Mouse (Mus musculus) liver, adult 2 months (tissue): Measurements from ENCODE around the gene Mettl15. TPM values are rescaled to one million over a fixed set of nuclear protein-coding genes. Genes with fewer than 3 reads are reported as not detected.
A peak's percentile ranks its signal among the peaks of the same experiment; 100 is the strongest.

Experiments used
- DNase-seq: peaks from one replicate; pipeline ENCODE4 v3.0.0-alpha.2; 2011; ENCODE audit warnings: low read depth, low spot score; ENCODE audit errors: extremely low read depth
- H3K27ac ChIP-seq: fragments of 200-500 bp; replicated peaks from 2 replicates; pipeline ENCODE4 v1.5.1; 2012; ENCODE audit warnings: low read depth, mild to moderate bottlenecking, control low read depth, inconsistent platforms, low read length; ENCODE audit not compliant: insufficient read depth
- H3K27me3 ChIP-seq: fragments of 200-500 bp; 2 replicates; pipeline ENCODE4 v1.6.1; 2012; ENCODE audit warnings: mild to moderate bottlenecking, moderate library complexity, low read length, inconsistent platforms; ENCODE audit not compliant: control insufficient read depth, insufficient read depth
- H3K36me3 ChIP-seq: fragments of 200-500 bp; 2 replicates; pipeline ENCODE4 v1.6.1; 2012; ENCODE audit warnings: low read length, inconsistent platforms; ENCODE audit not compliant: control insufficient read depth, insufficient read depth
- H3K4me1 ChIP-seq: fragments of 200-500 bp; 2 replicates; pipeline ENCODE4 v1.6.1; 2011; ENCODE audit warnings: low read length; ENCODE audit not compliant: control insufficient read depth, insufficient read depth
- H3K4me3 ChIP-seq: fragments of 200-500 bp; 2 replicates; pipeline ENCODE4 v1.5.1; 2011; ENCODE audit warnings: low read depth, mild to moderate bottlenecking, control low read depth, low read length, moderate library complexity; ENCODE audit not compliant: insufficient read depth
- H3K79me2 ChIP-seq: fragments of 200-500 bp; 2 replicates; pipeline ENCODE4 v1.6.1; 2012; ENCODE audit warnings: inconsistent platforms, mild to moderate bottlenecking, low read length, moderate library complexity; ENCODE audit not compliant: control insufficient read depth, insufficient read depth
- H3K9ac ChIP-seq: fragments of 200-500 bp; 2 replicates; pipeline ENCODE4 v1.6.1; 2012; ENCODE audit warnings: low read depth, mild to moderate bottlenecking, control low read depth, inconsistent platforms, low read length
- CTCF ChIP-seq: fragments of 200-500 bp; IDR thresholded peaks from 2 replicates; pipeline ENCODE4 v1.5.1; 2011; ENCODE audit warnings: low read depth, low read length, control low read depth
- POLR2A ChIP-seq: fragments of 200-500 bp; IDR thresholded peaks from 2 replicates; pipeline ENCODE4 v1.6.1; 2011; ENCODE audit warnings: low read length, control low read depth; ENCODE audit not compliant: insufficient read depth; ENCODE audit errors: extremely low read depth
- WGBS: fragments of 180-500 bp; shearing (Covaris S2); methylation state at CpG from one replicate; pipeline ENCODE4 v1.1.7; 2018; 5-methylcytosine and 5-hydroxymethylcytosine counted together
- polyA plus RNA-seq: library from polyadenylated mRNA; depleted of rRNA; stranded (reverse); fragments of >200 nt; gene quantifications from 2 replicates; pipeline ENCODE4 v1.2.3, GENCODE M21; 2012
- total RNA-seq: library from RNA; depleted of rRNA; stranded (reverse); fragments of >200 nt; gene quantifications from 2 replicates; pipeline ENCODE4 v1.2.3, GENCODE M21; 2014

Mettl15 gene
- total and polyA plus RNA-seq, 2 experiments: 2.9 to 6.2 TPM

DNA sequence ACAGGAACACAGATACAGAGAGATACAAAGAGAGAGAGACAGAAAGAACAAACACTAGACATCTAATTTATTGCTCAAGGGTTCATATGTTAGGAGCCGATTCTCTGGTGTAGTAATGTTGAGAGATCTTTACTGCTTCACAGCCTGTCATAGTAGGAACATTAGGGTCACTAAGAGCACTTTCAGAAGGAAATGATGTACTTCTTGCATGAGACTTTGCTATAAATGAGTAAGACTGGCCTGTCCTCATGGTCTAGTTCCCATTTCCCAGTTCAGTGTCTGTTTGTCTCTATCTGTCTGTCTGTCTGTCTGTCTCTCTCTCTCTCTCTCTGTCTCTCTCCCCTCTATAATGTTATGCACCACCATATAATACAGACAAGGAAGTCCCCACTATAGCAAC, 7.5 kb downstream of the Mettl15 start:
- H3K9ac ChIP-seq: no peak overlapping the region
- WGBS: 95% methylated on average over 1 of the region's 1 CpGs
- TF ChIP-seq POLR2A: no peak
- no peak for TF ChIP-seq CTCF

DNA sequence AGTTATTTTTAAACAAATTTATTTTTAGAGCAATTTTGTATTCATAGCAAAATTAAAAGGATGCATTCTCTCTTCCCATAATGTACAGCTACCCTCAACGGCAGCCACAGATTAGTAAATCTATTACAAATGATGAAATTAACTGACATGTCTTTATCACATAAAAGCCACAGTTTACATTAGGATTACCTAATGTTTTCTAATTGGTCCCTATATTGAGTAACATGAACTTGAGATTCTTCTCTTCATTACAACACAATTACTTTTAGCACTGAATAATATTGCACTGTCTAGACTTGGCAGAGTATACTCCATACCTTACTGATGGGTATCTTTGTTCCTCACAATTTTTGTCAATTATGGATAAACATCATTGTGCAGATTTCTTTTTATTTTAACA, 17.8 kb downstream of the Mettl15 start:
- no peaks in the 10 kb centered on the region for H3K27me3 ChIP-seq
- peak; percentile 8 for DNase-seq
- no peak overlapping the region for H3K27ac ChIP-seq
- H3K4me3 ChIP-seq: no peak overlapping the region
- WGBS: 32% methylated on average over 1 of the region's 1 CpGs
- no peaks in the 10 kb centered on the region for H3K4me1 ChIP-seq
- no peak overlapping the region for H3K9ac ChIP-seq
- H3K79me2 ChIP-seq: no peaks in the 10 kb centered on the region
- TF ChIP-seq CTCF: no peak
- no peak for TF ChIP-seq POLR2A
- no peaks in the 10 kb centered on the region for H3K36me3 ChIP-seq

More for the DNA sequence above, 7.5 kb downstream of the Mettl15 start:
- no peak for DNase-seq
- no peak overlapping the region for H3K27ac ChIP-seq
- no peaks in the 10 kb centered on the region for H3K4me1 ChIP-seq
- no peaks in the 10 kb centered on the region for H3K27me3 ChIP-seq
- H3K79me2 ChIP-seq: no peaks in the 10 kb centered on the region
- H3K4me3 ChIP-seq: no peak overlapping the region
- no peaks in the 10 kb centered on the region for H3K36me3 ChIP-seq

DNA sequence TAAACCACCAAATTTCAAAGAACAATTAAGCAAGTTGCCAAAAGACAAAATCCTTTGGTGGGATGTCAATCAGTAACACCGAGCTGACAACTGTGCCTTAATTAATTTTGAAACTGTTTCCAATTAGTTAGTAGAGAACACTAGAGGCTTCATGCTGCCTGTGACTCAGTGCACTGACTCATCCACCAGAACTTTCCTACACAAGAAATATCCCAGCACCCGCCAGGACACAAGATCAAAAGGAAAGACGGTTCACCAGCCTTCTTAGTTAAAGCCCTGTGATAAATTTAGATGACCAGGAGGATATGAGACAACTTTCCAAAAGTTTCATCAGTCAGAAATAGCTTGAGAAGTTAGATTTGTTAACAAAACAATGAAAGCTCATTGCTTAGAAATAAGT, 38.6 kb downstream of the Mettl15 start:
- TF ChIP-seq CTCF: no peak
- TF ChIP-seq POLR2A: no peak
- no peak overlapping the region for H3K9ac ChIP-seq
- no peak overlapping the region for H3K4me3 ChIP-seq
- no peaks in the 10 kb centered on the region for H3K27me3 ChIP-seq
- WGBS: 86% methylated on average over 3 of the region's 3 CpGs
- H3K4me1 ChIP-seq: no peaks in the 10 kb centered on the region
- no peak for DNase-seq
- no peak overlapping the region for H3K27ac ChIP-seq
- H3K36me3 ChIP-seq: no peaks in the 10 kb centered on the region
- H3K79me2 ChIP-seq: no peaks in the 10 kb centered on the region

DNA sequence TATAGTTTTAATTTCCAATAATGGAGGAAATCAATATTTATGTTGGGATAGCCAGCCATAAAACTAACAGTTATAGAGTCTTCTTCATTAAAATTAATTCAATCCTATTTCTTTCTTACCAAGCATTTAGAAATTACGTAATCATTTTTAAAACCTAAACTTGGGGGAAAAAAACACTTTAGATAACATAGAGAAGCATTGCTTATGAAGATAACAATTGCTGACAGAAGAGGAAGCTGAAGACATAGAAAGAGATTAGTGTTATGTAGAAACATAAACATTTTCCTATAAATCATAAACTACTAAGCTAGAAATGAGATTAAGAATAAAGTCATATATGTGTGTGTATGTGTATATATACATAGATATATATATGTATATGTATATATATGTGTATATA, 44.8 kb downstream of the Mettl15 start:
- no peaks in the 10 kb centered on the region for H3K27me3 ChIP-seq

DNA sequence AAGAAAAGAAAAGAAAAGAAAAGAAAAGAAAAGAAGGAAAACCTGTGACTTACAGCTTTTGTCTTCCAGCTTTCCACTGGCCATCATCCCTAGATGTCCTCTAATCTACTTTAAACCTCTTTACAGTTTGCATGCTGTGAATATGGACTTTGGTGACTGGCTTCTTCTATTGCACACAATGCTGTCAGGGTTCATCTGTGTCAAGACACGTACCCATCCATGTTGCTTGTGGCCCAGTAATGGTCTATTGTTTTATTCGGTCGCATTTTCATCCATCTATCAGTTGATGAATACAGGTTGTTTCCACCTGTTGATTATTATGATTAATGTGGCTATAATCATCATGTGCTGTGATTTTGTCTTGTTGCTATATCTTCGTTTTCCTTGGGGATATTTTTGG, 46.7 kb downstream of the Mettl15 start:
- DNase-seq: no peak
- Histone ChIP-seq H3K27me3 (no peaks in the 10 kb centered on the region), H3K4me1 (no peaks in the 10 kb centered on the region), H3K4me3 (no peak overlapping the region), H3K27ac (no peak overlapping the region), H3K9ac (no peak overlapping the region), H3K36me3 (no peaks in the 10 kb centered on the region), H3K79me2 (no peaks in the 10 kb centered on the region)
- 86% methylated on average over 4 of the region's 4 CpGs for WGBS
- TF ChIP-seq POLR2A (no peak), CTCF (no peak)

More for the DNA sequence above, 44.8 kb downstream of the Mettl15 start:
- H3K36me3 ChIP-seq: no peaks in the 10 kb centered on the region
- H3K4me3 ChIP-seq: no peak overlapping the region
- H3K9ac ChIP-seq: no peak overlapping the region
- no peak for DNase-seq
- H3K27ac ChIP-seq: no peak overlapping the region
- 81% methylated on average over 1 of the region's 1 CpGs for WGBS
- no peaks in the 10 kb centered on the region for H3K4me1 ChIP-seq
- H3K79me2 ChIP-seq: no peaks in the 10 kb centered on the region
- TF ChIP-seq POLR2A (no peak), CTCF (no peak)

DNA sequence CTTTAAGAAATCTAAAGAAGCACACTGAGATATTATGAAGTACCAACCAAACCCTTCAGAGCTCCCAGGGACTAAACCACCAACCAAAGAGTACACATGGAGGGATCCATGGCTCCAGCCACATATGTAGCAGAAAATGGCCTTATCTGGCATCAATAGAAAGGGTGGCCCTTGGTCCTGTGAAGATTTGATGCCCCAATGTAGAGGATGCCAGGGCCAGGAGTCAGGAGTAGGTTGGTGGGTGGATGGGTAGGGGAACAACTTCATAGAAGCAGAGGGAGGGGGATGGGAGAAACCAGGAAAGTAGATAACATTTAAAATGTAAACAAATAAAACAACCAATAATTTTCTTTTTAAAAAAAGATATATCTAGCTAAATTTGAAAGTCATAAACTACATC, 50.1 kb downstream of the Mettl15 start:
- Histone ChIP-seq H3K79me2 (no peaks in the 10 kb centered on the region), H3K27me3 (no peaks in the 10 kb centered on the region), H3K4me3 (no peak overlapping the region), H3K36me3 (no peaks in the 10 kb centered on the region), H3K27ac (no peak overlapping the region), H3K4me1 (no peaks in the 10 kb centered on the region), H3K9ac (no peak overlapping the region)
- TF ChIP-seq POLR2A (no peak), CTCF (no peak)
- no peak for DNase-seq
